Mouse (Mus musculus) spleen, postnatal 4 days (tissue): ENCODE measurements around the gene Ercc6l.
A peak's percentile ranks its signal among the peaks of the same experiment; 100 is the strongest.

ENCODE experiments used
- DNase-seq, 2 experiments: peaks; one replicate each; pipeline ENCODE4 v3.0.0; 2022; ENCODE audit warnings: low spot score in 2 of 2

Ercc6l gene

DNA sequence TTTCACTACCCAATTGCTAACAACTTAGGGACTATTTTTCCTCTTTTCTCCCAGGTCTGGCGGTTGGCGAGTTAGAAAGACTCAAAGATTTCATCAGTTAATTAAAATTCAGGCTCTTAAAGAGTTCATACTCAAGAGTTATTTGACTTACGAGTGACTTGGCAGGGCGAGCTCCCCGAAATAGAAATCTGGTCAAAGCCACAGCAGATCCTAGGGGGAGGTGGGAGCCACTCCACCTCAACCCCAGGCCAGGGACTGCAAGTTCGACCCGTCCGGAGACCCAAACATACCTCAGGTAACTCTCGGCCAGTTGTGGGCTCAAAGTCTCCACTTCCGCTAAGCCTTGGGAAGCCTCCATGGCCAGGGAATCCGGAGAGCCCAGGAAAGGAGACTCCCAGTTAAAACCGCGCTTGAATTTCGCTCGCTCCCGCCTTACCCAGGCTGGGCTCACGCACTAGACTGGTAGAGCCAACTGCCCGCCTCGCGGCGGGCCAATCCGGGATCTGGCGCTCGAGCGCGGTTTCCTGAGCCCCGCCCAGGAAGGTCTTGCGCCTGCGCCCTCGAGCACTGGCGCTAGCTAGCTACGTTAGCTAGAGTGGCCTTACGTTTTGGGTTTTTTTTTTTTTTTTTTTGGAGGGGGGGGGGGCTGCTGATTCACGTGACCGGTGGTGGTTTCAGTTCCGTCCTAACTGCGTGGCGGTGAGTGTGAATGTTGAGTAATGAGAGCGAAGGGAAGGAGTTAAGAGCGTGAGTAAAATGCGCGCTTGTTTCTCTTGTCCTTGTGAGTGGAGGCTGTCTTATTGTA is at the start of gene Ercc6l:
Gene Ercc6l, minus strand, starts transcription at position 474 of the 805 bp plus-strand sequence.
- DNase-seq = peak; percentile 89 to 93

GRCm38 (mm10) chrX:102190840-102191239 is 33.9 kb upstream of the Ercc6l start:
- DNase-seq = no peak

- DNase-seq = no peak
These were observed 32.7 kb upstream of the Ercc6l start for GRCm38 (mm10) chrX:102189581-102189980.

GRCm38 (mm10) chrX:102188712-102189497 is 32.0 kb upstream of the Ercc6l start, which contains the start of gene Rps4x:
TSS of gene Rps4x (minus strand) at chrX:102189394.
- DNase-seq = peak; percentile 77 to 88

- DNase-seq = no peak
These were observed 30.3 kb upstream of the Ercc6l start for GRCm38 (mm10) chrX:102187023-102187699.

- DNase-seq = no peak
These were observed 25.7 kb upstream of the Ercc6l start for GRCm38 (mm10) chrX:102182575-102182974.

DNA sequence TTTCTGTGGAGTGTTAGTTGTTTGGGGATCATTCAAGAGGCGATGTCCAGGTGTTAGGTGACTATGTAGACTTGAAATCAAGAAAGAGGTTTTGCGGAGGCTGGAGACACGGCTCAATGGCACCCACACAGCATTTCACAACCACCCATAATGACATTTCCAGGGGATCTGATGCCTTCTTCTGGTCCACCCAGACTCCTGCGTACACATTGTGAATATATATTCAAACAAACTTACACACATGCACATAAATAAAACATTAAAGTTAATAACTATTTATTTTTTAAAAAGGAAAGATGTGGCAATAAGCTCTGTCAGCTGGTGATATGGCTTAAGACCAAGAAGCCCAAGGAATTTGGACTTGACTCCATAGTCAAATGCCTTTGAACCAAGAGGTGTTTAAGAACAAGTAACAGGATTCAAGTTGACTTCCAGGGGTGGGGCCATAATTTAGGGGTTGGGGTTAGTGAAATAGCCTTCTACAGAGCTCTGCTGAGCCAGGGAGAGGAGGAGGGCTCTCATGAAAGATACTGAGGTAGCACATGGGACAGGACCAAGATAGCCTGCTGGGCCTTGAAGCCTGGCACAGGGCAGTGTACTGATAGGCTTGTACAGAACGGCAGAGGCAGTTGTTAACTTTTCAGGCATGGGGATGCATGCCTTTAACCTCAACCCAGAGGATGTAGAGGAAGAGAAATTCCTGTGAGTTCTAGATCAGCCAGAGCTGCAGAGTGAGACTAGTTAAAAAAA is 18.8 kb upstream of the Ercc6l start:
- no peak for DNase-seq

DNA sequence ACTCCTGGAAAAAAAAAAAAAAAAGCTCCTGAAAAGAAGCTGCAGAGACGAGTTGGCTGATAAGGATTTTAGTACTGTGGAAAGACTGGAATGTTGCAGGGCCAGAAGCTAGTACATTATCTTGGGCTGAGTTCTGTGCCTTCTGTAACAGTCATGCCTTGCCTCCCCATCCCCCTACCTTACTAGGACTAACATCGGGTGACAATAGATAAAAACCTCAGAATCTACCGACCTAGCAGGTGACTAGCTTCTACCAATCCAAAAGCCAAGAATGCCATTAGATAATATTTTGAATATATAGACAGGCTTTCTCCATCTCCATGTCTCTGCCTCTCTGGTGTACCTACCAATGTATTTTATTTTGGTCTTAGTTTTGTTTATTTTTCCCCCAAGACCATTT is 14.0 kb upstream of the Ercc6l start:
- DNase-seq = no peak

DNA sequence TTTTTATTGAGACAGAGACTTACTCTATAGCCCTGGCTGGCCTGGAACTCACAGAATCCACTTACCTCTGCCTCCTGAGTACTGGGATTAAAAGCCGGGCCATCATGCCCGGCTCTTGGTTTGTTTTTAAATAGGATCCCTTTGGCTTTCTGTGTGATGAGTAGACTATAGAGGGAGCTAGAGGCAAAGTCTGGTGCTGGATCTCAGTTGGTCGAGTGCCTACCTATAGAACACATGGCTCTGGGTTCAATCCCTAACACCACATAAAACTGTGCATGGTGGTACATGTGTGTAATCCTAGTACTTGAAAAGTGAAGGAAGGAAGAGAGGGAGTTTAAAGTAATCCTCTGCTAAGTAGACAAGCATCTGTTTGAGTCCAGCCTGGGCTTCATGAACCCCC is 13.2 kb upstream of the Ercc6l start:
- DNase-seq = no peak

- no peak for DNase-seq
These were observed 12.8 kb upstream of the Ercc6l start for GRCm38 (mm10) chrX:102169724-102170123.

DNA sequence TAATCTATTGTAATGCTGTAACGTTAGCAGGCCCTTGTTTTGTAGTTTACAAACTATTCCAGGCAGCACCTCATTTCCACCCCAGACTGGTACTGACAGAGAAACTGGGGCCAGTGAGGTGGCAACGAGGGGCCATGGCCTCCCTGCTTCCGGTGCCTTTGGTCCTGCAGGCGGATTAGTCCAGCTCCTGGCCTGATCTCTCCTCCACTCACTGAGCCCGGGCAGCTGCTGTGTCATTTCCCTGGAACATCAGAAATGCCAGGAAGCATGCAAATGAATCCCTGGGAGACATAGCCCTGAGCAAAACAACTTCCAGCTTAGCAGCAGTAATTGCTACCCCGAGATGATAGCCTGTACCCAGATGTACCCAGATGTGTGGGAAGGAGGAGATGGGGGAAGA is 10.1 kb upstream of the Ercc6l start:
- no peak for DNase-seq

DNA sequence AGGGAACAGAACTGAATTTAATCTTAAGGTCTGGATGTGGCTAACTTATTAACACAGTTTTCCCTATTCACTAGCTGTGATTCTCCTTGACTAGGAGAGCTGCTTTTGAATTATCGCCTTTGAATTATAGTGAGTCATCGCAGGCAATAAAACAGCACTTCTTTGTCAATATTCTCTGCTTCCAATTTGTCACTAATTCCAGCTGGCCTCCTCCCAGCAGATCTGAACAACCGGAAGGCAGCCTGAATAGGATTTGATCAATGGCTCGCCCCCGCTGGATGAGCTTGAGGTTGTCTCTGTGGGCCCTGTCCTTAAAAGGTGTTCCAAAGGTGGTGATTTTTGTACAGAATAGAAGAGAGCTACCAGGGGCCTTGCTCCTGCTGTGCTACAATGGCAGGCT is 9.6 kb upstream of the Ercc6l start:
- DNase-seq = no peak

- DNase-seq = no peak
These were observed 6.6 kb upstream of the Ercc6l start for GRCm38 (mm10) chrX:102163529-102163928.

- no peak for DNase-seq
These were observed 6.2 kb upstream of the Ercc6l start for GRCm38 (mm10) chrX:102163096-102163495.

GRCm38 (mm10) chrX:102160528-102160927 is 3.6 kb upstream of the Ercc6l start:
- no peak for DNase-seq

DNA sequence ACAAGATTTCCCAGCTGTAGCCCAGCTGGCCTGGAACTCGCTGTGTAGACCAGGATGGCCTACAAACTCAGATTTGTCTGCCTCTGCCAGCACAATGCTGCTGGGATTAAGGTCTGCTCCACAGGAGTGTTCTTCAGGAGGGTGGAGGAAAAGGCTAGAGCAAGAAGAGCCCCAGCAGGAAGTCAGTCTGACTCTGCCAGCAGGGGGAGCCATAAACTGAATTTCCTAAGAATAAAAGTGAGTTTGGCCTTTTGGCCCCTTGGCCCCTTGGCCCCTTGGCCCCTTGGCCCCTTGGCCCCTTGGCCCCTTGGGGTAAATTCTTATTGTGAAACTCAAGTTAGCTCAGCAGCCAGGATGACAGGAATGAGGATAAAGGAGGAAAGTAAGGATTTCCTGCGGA is 2.9 kb upstream of the Ercc6l start:
- DNase-seq = peak; percentile 25 to 77

DNA sequence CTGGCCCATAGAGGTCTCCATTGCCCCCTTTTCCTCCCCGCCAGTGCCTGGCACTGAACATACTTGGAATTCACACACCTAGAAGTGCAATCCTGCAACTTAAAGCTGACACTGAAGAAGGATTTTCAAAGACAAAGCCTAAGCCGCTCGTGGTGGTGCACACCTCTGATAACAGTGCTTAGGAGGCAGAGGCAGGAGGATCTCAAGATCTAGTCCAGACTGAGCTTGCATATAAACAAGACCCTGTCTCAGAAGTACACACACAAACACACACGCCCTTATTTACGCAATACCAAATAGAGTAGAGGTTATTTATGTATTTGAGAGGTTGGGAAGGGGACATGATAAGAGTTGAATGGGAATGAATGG is 516 bp upstream of the Ercc6l start:
- no peak for DNase-seq

GRCm38 (mm10) chrX:102141157-102141556 is 15.7 kb downstream of the Ercc6l start:
- no peak for DNase-seq

- no peak for DNase-seq
These were observed 35.6 kb downstream of the Ercc6l start for GRCm38 (mm10) chrX:102121321-102121720.

DNA sequence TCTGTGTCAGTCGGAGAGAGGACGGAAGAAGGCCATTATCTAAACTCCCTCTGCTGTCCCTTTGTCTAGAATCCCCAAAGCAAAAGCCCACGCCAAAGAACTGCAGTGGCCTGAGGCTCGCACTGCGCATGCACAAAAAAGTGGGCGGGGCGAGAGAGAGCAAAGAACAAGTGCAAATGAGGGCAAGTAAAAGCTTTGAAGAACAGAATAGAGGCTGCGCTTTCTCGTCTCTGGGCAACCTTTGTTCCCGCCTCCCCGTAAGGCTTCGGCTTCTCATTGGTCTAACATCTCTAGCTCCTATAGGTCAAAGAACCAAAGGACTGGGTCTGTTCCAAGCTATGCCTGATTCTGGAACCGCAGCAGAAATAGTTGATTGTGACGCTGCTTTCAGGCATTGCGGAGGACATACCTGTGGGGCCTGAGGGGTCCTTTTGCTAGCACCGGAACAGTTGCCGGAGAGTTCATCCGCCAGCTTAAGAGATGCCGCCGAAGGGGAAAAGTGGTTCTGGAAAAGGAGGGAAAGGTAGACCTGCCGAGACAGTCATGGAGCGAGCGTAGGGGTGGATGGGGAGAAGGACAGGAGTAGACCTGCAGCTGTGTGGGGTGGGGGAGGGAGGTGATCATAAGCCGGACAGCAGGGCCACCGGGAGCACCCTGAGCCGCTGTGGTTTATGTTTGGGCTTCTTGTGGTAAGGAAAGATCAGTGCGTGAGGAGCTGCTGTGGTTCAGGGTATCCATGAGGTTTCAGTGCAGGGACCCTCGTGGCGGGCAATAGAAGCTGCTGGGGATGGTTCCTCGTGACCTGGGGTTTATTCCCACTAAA is 37.6 kb downstream of the Ercc6l start, which contains the start of gene Pin4:
Gene Pin4, plus strand, starts transcription at position 406 of the 823 bp plus-strand sequence.
- peak; percentile 88 to 92 for DNase-seq

DNA sequence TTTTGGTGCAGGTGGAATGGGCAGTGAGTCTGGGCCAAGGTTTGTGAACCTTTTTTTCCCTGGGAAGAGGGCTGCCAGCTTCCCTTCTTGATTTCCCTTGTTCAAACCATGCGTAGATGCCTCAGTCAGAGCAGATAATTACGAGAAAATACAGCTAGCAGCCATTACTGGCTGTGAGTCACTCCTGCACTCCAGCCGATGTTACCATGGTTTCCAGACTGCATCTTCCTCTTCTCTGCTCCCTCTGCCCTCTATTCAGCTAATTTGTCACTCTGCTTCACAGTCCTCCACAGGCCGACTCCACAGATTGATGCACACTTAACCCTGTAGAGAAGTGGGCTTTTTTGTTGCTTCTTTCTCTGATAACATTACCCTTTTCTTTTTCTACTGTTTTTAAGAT is 41.2 kb downstream of the Ercc6l start:
- DNase-seq = no peak
